Comparison of ENCODE assay signal across 24 mouse cellular contexts in the genomic region with DNA sequence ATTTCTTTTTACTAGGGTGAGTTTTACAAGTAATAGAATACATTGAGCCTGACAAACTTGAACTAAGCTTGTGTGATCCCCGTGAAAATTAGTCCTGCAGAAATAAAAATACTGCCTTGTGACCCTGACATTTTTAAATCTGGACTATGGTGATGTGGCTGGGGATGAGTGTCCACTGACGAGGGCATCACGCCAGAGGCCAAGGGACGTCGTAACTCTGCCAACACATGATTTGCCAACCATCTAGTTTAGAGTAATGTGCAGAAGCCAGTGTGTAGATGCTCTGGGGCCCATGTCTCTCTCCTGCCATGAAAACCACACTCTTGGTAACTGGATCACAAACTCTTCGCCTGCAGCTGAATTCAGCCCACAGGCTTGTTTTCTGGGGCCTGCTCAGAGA. TPM values are rescaled to one million over a fixed set of nuclear protein-coding genes. Genes with fewer than 3 reads are reported as not detected.
A peak's percentile ranks its signal among the peaks of the same experiment; 100 is the strongest.
DNase-seq lines count a peak whose midpoint lies in the region; TF ChIP-seq lines count a peak whose summit lies in the region.
"Had no signal": no experiment of that assay in that cellular context is flagged by ENCODE, and none has a peak within 500 bp of the region (broad histone marks: within the 10 kb centered on the region; RNA-seq: fewer than 3 reads in every experiment).

No protein-coding gene starts in this region.

- no peaks in the 10 kb centered on the region for H3K4me1 ChIP-seq in kidney, adult 2 months (ENCODE audit: control insufficient read depth, insufficient read depth, low read length)
- no peaks in the 10 kb centered on the region for H3K4me1 ChIP-seq in limb, embryonic 10.5 days
- H3K4me1 ChIP-seq: limb, embryonic 12.5 days; liver, embryonic 15.5 days had no signal

- no peak overlapping the region for H3K4me3 ChIP-seq in kidney, adult 2 months (ENCODE audit: insufficient read depth, low read depth, low read length)
- H3K4me3 ChIP-seq in limb, embryonic 10.5 days: no peak overlapping the region
- H3K4me3 ChIP-seq: heart, embryonic 13.5 days; hindbrain, embryonic 13.5 days; limb, embryonic 12.5 days; liver, embryonic 15.5 days had no signal

- intact Hi-C loops in gastrocnemius, postnatal 14 days (cut with DNase I; ENCODE audit: low total_unique reads): no loop called here

- no peaks in the 10 kb centered on the region for H3K36me3 ChIP-seq in kidney, adult 2 months (ENCODE audit: control insufficient read depth, insufficient read depth, low read length)
- H3K36me3 ChIP-seq in limb, embryonic 10.5 days: no peaks in the 10 kb centered on the region
- H3K36me3 ChIP-seq: heart, embryonic 13.5 days; hindbrain, embryonic 13.5 days; limb, embryonic 12.5 days; liver, embryonic 15.5 days had no signal

- H3K27ac ChIP-seq in kidney, adult 2 months (ENCODE audit: insufficient read depth, low read depth, low read length): no peak overlapping the region
- no peak overlapping the region for H3K27ac ChIP-seq in limb, embryonic 10.5 days
- H3K27ac ChIP-seq: heart, embryonic 13.5 days; hindbrain, embryonic 13.5 days; limb, embryonic 12.5 days; liver, embryonic 15.5 days had no signal

- H3K27me3 ChIP-seq in kidney, adult 2 months (replicated peaks; ENCODE audit: control insufficient read depth, insufficient read depth, low read length): no peaks in the 10 kb centered on the region
- peaks cover 6% of the 10 kb centered on the region for H3K27me3 ChIP-seq in limb, embryonic 10.5 days (ENCODE audit: low read depth, poor library complexity, severe bottlenecking)
- H3K27me3 ChIP-seq: heart, embryonic 13.5 days had no signal

- H3K9me3 ChIP-seq in limb, embryonic 10.5 days (replicated peaks): no peaks in the 10 kb centered on the region
- H3K9me3 ChIP-seq: heart, embryonic 13.5 days; hindbrain, embryonic 13.5 days; limb, embryonic 12.5 days; liver, embryonic 15.5 days had no signal

- 48% methylated on average over 6 of the region's 6 CpGs for WGBS in kidney, adult 2 months
- 49% methylated on average over 6 of the region's 6 CpGs for WGBS in limb, embryonic 10.5 days

- no peak for TF ChIP-seq CTCF in kidney, adult 2 months (conservative IDR thresholded peaks at IDR 0.05; ENCODE audit: insufficient read depth, insufficient read length, low read depth, low read length)

- TF ChIP-seq POLR2A in kidney, adult 2 months (IDR thresholded peaks at IDR 0.05; ENCODE audit: low read depth, low read length): no peak

- peak; percentile 7 for DNase-seq in kidney, adult 2 months
- DNase-seq in kidney, postnatal 10 days: no peak
- peak; percentile 69 for DNase-seq in adrenal gland, postnatal 10 days
- DNase-seq in gastrocnemius, postnatal 14 days: peak; percentile 33
- peak; percentile 43 for DNase-seq in heart, postnatal 4 days
- no peak for DNase-seq in left cerebral cortex, adult 8-10 months (ENCODE audit: low spot score in 2 of 2)
- no peak for DNase-seq in limb, embryonic 10.5 days (ENCODE audit: low spot score)
- DNase-seq: cerebellum, adult 9-10 months; forebrain, postnatal 0 days; midbrain, embryonic 14.5 days; thymus, adult 2 months had no signal

RNA-seq across cellular contexts. Expression of a gene that starts 6.4 kb away (rescaled TPM):
- polyA plus RNA-seq in kidney, adult 2 months (2012; rRNA removed): 0.11 and 1.6 TPM in 2 replicates
- 10 to 100 TPM; 13.6 to 55.4 TPM for total RNA-seq in adrenal gland, postnatal 10 days (2021)
- 100 to 1,000 TPM; 427 to 489 TPM for total RNA-seq in gastrocnemius, postnatal 14 days (2021)
- total RNA-seq in heart, postnatal 4 days (2021): 100 to 1,000 TPM; 390 to 439 TPM
- total RNA-seq in left cerebral cortex, adult 8-10 months (2022): 1 to 10 TPM in 3 of 4 experiments, under 1 TPM in 1; 0.89 to 2.1 (median 1.5) TPM
- polyA plus RNA-seq in limb, embryonic 10.5 days (2016; fragmentation: Nextera tagmentation; extraction: Ambion mirVana): 22.2 and 23.3 TPM in 2 replicates

RNA-seq across cellular contexts. Expression of a gene that starts 7.5 kb away (rescaled TPM):
- polyA plus RNA-seq in kidney, adult 2 months (2012; rRNA removed): not detected in 2 replicates
- not detected for total RNA-seq in adrenal gland, postnatal 10 days (2021)
- total RNA-seq in gastrocnemius, postnatal 14 days (2021): not detected
- total RNA-seq in heart, postnatal 4 days (2021): not detected
- total RNA-seq in left cerebral cortex, adult 8-10 months (2022): not detected
- not detected in 2 replicates for polyA plus RNA-seq in limb, embryonic 10.5 days (2016; fragmentation: Nextera tagmentation; extraction: Ambion mirVana)
- total RNA-seq: ES-E14; forebrain, postnatal 0 days; left cerebral cortex, adult 18-20 months; megakaryocyte progenitor cell, adult 5-6 weeks had no signal
- polyA plus RNA-seq: embryonic facial prominence, embryonic 14.5 days; forebrain, postnatal 0 days; heart, embryonic 13.5 days; hindbrain, embryonic 13.5 days; intestine, embryonic 14.5 days; kidney, embryonic 14.5 days; limb, embryonic 12.5 days; liver, embryonic 15.5 days; lung, postnatal 0 days; midbrain, embryonic 14.5 days; small intestine, adult 2 months; stomach, embryonic 14.5 days; thymus, adult 2 months had no signal

Comparison
In these comparisons a context has a peak if more than half of its experiments do, and no peak if none do; other contexts are left out.
1. DNase-seq: peak in kidney, adult 2 months (single experiment), adrenal gland, postnatal 10 days (single experiment), gastrocnemius, postnatal 14 days (single experiment) and heart, postnatal 4 days (single experiment); none in kidney, postnatal 10 days (single experiment), left cerebral cortex, adult 8-10 months (0 of 2) and limb, embryonic 10.5 days (single experiment).
2. RNA of a gene that starts 6.4 kb away (total RNA-seq): 427 to 489 TPM in gastrocnemius, postnatal 14 days and 390 to 439 TPM in heart, postnatal 4 days; 13.6 to 55.4 TPM in adrenal gland, postnatal 10 days and 0.89 to 2.1 TPM in left cerebral cortex, adult 8-10 months; every median in the first group is over 4 times any median in the second.